Mouse (Mus musculus) liver, adult 2 months (tissue): Measurements from ENCODE around the gene Morc1.

Source experiments
- CTCF ChIP-seq: fragments of 200-500 bp; IDR thresholded peaks from 2 replicates; pipeline ENCODE4 v1.5.1; 2011; ENCODE audit warnings: low read depth, low read length, control low read depth
- POLR2A ChIP-seq: fragments of 200-500 bp; IDR thresholded peaks from 2 replicates; pipeline ENCODE4 v1.6.1; 2011; ENCODE audit warnings: low read length, control low read depth; ENCODE audit not compliant: insufficient read depth; ENCODE audit errors: extremely low read depth

DNA sequence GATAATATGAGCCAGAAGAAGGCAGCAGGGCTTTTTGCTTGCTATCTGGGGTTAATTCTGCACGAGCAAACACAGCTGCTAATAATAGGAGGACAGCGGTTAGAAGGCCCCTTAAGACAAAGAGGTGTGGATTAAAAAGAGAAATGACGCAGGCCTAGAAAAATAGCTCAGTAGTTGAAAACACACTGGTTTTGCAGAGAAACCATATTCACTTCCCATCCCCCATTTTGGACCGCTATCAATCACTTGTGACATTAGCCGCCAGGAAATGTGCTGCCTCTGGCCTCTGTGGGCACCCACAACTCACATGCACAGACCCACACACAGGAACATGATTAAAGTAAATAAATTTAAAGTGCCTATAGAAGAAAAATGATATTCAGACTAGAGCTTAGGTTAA, 240.7 kb downstream of the Morc1 start:
- TF ChIP-seq POLR2A (no peak), CTCF (no peak)
